Mouse (Mus musculus): ENCODE measurements around the gene Fam20b. TPM values are rescaled to one million over a fixed set of nuclear protein-coding genes. Genes with fewer than 3 reads are reported as not detected.

Gene Fam20b
- polyA plus RNA-seq (2015; fragmentation: Nextera tagmentation; extraction: Ambion mirVana) = 22.1 and 24.1 TPM in 2 replicates

- peak within 1 kb of the TSS; percentile 96 for H3K27ac ChIP-seq
- peak within 1 kb of the TSS; percentile 91 for H3K9ac ChIP-seq
- H3K27me3 ChIP-seq = 0 out of 2 replicates have a peak, but pooled peaks cover 3% of the 10 kb centered on the region
- 2% methylated on average over 36 of the region's 47 CpGs for WGBS
- H3K4me1 ChIP-seq (replicated peaks) = peaks cover 25% of the 10 kb centered on the region
- no peaks in the 10 kb centered on the region for H3K36me3 ChIP-seq
- no peaks in the 10 kb centered on the region for H3K9me3 ChIP-seq (replicated peaks)
- H3K4me2 ChIP-seq = peak within 1 kb of the TSS; percentile 85
- H3K4me3 ChIP-seq = peak within 1 kb of the TSS; percentile 94
- ATAC-seq (replicated peaks; ENCODE audit: insufficient number of reproducible peaks, insufficient read depth, low FRiP score, low read depth) = peak; percentile 97
Observed at GRCm38 (mm10) chr1:156718950-156719805, at the start of gene Fam20b. Gene Fam20b (minus strand): TSS chr1:156719086.

GRCm38 (mm10) chr1:156765311-156765710 is 46.4 kb upstream of the Fam20b start:
- Histone ChIP-seq H3K4me1 (replicated peaks) (peaks cover 15% of the 10 kb centered on the region), H3K9ac (no peak overlapping the region), H3K4me3 (no peak overlapping the region), H3K9me3 (replicated peaks) (0 out of 2 replicates have a peak, but pooled peaks cover 8% of the 10 kb centered on the region), H3K27ac (no peak overlapping the region), H3K4me2 (no peak overlapping the region), H3K36me3 (no peaks in the 10 kb centered on the region), H3K27me3 (no peaks in the 10 kb centered on the region)
- 74% methylated on average over 3 of the region's 3 CpGs for WGBS
- no peak for ATAC-seq (replicated peaks; ENCODE audit: insufficient number of reproducible peaks, insufficient read depth, low FRiP score, low read depth)

- no peak overlapping the region for H3K9ac ChIP-seq
- no peaks in the 10 kb centered on the region for H3K36me3 ChIP-seq
- no peaks in the 10 kb centered on the region for H3K27me3 ChIP-seq
- ATAC-seq (replicated peaks; ENCODE audit: insufficient number of reproducible peaks, insufficient read depth, low FRiP score, low read depth) = no peak
- H3K4me1 ChIP-seq (replicated peaks) = peaks cover 15% of the 10 kb centered on the region
- no peak overlapping the region for H3K27ac ChIP-seq
- WGBS = 65% methylated on average over 6 of the region's 6 CpGs
- no peak overlapping the region for H3K4me3 ChIP-seq
- no peak overlapping the region for H3K4me2 ChIP-seq
- 0 out of 2 replicates have a peak, but pooled peaks cover 8% of the 10 kb centered on the region for H3K9me3 ChIP-seq (replicated peaks)
Observed at GRCm38 (mm10) chr1:156764584-156764983, 45.7 kb upstream of the Fam20b start.

GRCm38 (mm10) chr1:156763280-156763679 is 44.4 kb upstream of the Fam20b start:
- peaks cover 15% of the 10 kb centered on the region for H3K4me1 ChIP-seq (replicated peaks)
- no peaks in the 10 kb centered on the region for H3K36me3 ChIP-seq
- no peak overlapping the region for H3K4me3 ChIP-seq
- no peak overlapping the region for H3K4me2 ChIP-seq
- H3K27me3 ChIP-seq = no peaks in the 10 kb centered on the region
- 89% methylated on average over 6 of the region's 6 CpGs for WGBS
- no peak for ATAC-seq (replicated peaks; ENCODE audit: insufficient number of reproducible peaks, insufficient read depth, low FRiP score, low read depth)
- no peak overlapping the region for H3K27ac ChIP-seq
- H3K9ac ChIP-seq = no peak overlapping the region
- H3K9me3 ChIP-seq (replicated peaks) = 0 out of 2 replicates have a peak, but pooled peaks cover 8% of the 10 kb centered on the region

- 0 out of 2 replicates have a peak, but pooled peaks cover 5% of the 10 kb centered on the region for H3K9me3 ChIP-seq (replicated peaks)
- peaks cover 15% of the 10 kb centered on the region for H3K4me1 ChIP-seq (replicated peaks)
- H3K27ac ChIP-seq = peak overlapping the region; percentile 83
- H3K4me2 ChIP-seq = peak overlapping the region; percentile 22; the same call in 1 of the 2 replicates
- H3K27me3 ChIP-seq = no peaks in the 10 kb centered on the region
- ATAC-seq (replicated peaks; ENCODE audit: insufficient number of reproducible peaks, insufficient read depth, low FRiP score, low read depth) = peak; percentile 74
- no peak overlapping the region for H3K4me3 ChIP-seq
- no peaks in the 10 kb centered on the region for H3K36me3 ChIP-seq
- WGBS = 34% methylated on average over 10 of the region's 10 CpGs
- H3K9ac ChIP-seq = no peak overlapping the region
Observed at GRCm38 (mm10) chr1:156761430-156761801, 42.5 kb upstream of the Fam20b start.

- H3K27ac ChIP-seq = peak overlapping the region; percentile 83
- no peaks in the 10 kb centered on the region for H3K9me3 ChIP-seq (replicated peaks)
- ATAC-seq (replicated peaks; ENCODE audit: insufficient number of reproducible peaks, insufficient read depth, low FRiP score, low read depth) = no peak
- H3K27me3 ChIP-seq = no peaks in the 10 kb centered on the region
- H3K4me2 ChIP-seq = peak overlapping the region; percentile 22; the same call in 1 of the 2 replicates
- H3K36me3 ChIP-seq = no peaks in the 10 kb centered on the region
- H3K9ac ChIP-seq = no peak overlapping the region
- H3K4me3 ChIP-seq = no peak overlapping the region
- H3K4me1 ChIP-seq (replicated peaks) = peaks cover 15% of the 10 kb centered on the region
- 70% methylated on average over 13 of the region's 13 CpGs for WGBS
Observed at GRCm38 (mm10) chr1:156760549-156761429, 41.9 kb upstream of the Fam20b start.

- H3K4me1 ChIP-seq (replicated peaks) = peaks cover 27% of the 10 kb centered on the region
- 72% methylated on average over 4 of the region's 4 CpGs for WGBS
- ATAC-seq (replicated peaks; ENCODE audit: insufficient number of reproducible peaks, insufficient read depth, low FRiP score, low read depth) = no peak
- H3K9ac ChIP-seq = no peak overlapping the region
- H3K27ac ChIP-seq = no peak overlapping the region
- H3K4me3 ChIP-seq = no peak overlapping the region
- no peaks in the 10 kb centered on the region for H3K9me3 ChIP-seq (replicated peaks)
- H3K36me3 ChIP-seq = no peaks in the 10 kb centered on the region
- H3K27me3 ChIP-seq = no peaks in the 10 kb centered on the region
- no peak overlapping the region for H3K4me2 ChIP-seq
Observed at GRCm38 (mm10) chr1:156758326-156758725, 39.4 kb upstream of the Fam20b start.

GRCm38 (mm10) chr1:156754608-156755413 is 35.9 kb upstream of the Fam20b start:
- ATAC-seq (replicated peaks; ENCODE audit: insufficient number of reproducible peaks, insufficient read depth, low FRiP score, low read depth) = no peak; the same call in 1 of the 2 replicates
- Histone ChIP-seq H3K9ac (no peak overlapping the region; the same call in 1 of the 2 replicates), H3K4me2 (no peak overlapping the region), H3K36me3 (no peaks in the 10 kb centered on the region), H3K4me3 (no peak overlapping the region), H3K27ac (no peak overlapping the region), H3K4me1 (replicated peaks) (peaks cover 11% of the 10 kb centered on the region), H3K9me3 (replicated peaks) (no peaks in the 10 kb centered on the region), H3K27me3 (no peaks in the 10 kb centered on the region)
- 48% methylated on average over 15 of the region's 15 CpGs for WGBS

GRCm38 (mm10) chr1:156752990-156753389 is 34.1 kb upstream of the Fam20b start:
- Histone ChIP-seq H3K4me3 (no peak overlapping the region), H3K27me3 (no peaks in the 10 kb centered on the region), H3K9me3 (replicated peaks) (no peaks in the 10 kb centered on the region), H3K4me1 (replicated peaks) (peaks cover 18% of the 10 kb centered on the region), H3K9ac (no peak overlapping the region), H3K27ac (no peak overlapping the region), H3K4me2 (no peak overlapping the region; the same call in 1 of the 2 replicates), H3K36me3 (no peaks in the 10 kb centered on the region)
- ATAC-seq (replicated peaks; ENCODE audit: insufficient number of reproducible peaks, insufficient read depth, low FRiP score, low read depth) = no peak
- WGBS = 88% methylated on average over 7 of the region's 7 CpGs

GRCm38 (mm10) chr1:156752020-156752724 is 33.3 kb upstream of the Fam20b start:
- Histone ChIP-seq H3K36me3 (no peaks in the 10 kb centered on the region), H3K27me3 (no peaks in the 10 kb centered on the region), H3K4me2 (peak overlapping the region; percentile 42), H3K4me3 (peak overlapping the region; percentile 22), H3K27ac (no peak overlapping the region), H3K9ac (peak overlapping the region; percentile 25; the same call in 1 of the 2 replicates), H3K9me3 (replicated peaks) (no peaks in the 10 kb centered on the region), H3K4me1 (replicated peaks) (peaks cover 18% of the 10 kb centered on the region)
- no peak for ATAC-seq (replicated peaks; ENCODE audit: insufficient number of reproducible peaks, insufficient read depth, low FRiP score, low read depth)
- WGBS = 20% methylated on average over 21 of the region's 21 CpGs
